Mouse (Mus musculus): Measurements from ENCODE around the gene Arap2.

Gene Arap2

DNA sequence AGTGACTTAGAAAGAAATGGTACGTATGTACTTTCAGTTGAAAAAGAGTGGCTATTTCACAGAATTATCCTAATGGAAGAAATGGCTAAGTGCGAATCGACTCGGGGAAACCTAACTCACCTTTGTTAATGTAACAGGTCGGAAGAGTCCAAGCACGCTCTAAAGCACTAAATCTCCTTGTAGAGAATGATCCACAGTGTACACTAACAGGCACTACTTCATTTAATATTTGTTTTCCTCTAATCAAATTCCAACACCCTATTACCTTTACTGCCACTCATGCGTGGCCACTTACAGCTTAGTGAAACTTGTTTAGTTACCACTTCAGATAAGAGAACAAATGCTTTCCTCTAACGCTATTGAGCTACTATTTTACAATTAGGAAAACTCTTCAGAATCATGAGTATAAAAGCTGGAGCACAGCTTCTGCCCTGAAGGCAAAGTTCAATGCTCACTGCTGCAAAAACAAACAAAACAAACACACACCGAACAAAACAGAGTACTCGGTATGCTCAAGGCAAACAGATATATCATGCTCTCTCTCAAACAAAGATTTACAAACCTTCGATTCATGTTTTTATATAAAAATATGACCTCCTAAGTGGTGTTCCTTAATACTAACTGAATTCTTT, 143.0 kb downstream of the Arap2 start:
- DNase-seq = no peak

DNA sequence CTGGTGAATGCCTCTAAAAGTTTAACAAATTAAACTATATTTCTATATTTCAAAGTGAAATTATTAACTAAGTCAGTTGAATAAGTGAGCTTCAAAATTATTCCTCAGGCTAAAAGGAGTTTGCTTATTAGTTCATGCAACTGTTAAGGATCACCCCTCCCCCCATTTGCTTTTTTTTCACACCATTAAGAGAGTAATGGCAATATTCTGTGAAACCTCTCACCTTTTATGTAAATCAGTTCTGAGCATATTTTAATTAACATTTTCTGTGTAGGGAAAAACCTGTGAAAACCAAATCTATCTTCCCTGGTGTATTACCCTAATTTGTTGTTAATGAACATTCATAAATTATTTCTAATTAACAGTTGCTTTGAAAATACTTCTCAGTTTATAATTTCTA, 147.7 kb downstream of the Arap2 start:
- DNase-seq = no peak

DNA sequence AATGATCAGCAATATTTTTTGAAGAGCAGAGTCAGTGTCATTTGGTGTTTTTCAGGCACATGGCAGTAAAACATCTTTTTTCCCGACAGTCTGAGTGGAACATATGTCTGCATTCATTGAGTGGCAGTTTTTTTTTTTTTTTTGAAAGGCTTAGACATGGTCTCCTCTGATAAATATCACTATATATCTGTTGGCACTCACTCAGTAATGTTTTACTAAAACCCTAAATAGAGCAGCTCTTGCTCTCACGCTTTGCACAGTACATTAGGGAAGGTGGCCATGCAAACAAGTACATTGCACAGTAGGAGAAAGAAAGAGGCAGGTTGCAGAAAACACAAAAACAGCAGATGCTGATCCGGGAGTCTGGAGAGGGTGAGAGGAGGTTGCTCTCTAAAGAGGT, 154.0 kb downstream of the Arap2 start:
- no peak for DNase-seq

DNA sequence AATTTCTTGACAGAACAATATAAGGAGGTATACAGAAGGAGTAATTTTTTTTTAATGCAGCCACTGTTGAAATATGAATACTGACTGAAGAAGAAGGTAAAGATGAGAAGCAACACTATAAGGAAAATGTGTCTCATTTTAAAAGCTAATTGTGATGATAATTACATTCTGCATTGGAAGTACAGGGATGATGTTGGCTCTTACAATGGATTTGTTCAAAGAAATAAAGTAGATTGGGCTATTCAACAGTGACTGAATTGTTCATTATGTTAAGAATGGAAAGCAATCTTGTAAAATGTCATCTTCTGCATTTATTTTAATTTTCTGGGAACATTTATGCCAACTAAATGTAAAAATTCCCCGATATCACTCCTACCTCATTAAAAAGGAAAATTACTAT, 178.6 kb downstream of the Arap2 start:
- DNase-seq = no peak

DNA sequence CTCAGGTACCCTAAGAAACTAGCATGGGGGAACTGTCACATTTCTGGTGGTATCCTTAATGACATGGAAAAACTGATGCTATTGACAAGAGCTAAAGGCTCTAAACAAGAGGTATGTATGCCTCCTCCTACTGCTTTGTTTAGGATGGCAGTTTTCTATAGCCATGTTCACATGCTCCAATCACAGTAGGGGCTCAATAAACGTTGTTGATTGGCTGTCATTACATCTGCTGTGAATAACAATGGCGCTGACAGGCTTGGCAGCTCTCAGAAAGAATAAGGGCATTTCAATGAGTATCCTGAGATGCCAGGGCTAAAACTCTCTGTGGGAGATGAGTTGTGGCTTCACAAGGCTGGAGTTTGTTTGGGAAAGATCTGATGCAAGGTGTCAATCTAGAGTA, 183.3 kb downstream of the Arap2 start:
- DNase-seq = no peak

DNA sequence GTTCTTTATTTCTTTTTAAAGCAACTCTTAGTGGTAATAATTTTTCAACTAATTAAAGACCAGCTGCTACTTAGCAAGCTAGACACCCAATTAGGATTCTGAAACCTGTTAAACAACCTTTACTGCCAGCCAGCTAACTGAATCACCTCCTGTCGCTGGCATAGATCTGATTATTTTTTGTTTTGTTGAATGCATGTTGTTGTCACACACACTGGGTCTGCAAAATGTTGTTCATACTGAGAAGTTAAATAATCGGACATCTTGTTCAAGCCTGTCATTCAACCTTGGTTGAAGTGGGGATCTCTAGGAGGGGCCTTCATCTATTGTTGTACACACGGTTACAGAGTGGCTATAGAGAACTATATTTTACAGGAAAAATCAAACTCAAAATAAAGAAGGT, 184.3 kb downstream of the Arap2 start:
- DNase-seq = no peak

DNA sequence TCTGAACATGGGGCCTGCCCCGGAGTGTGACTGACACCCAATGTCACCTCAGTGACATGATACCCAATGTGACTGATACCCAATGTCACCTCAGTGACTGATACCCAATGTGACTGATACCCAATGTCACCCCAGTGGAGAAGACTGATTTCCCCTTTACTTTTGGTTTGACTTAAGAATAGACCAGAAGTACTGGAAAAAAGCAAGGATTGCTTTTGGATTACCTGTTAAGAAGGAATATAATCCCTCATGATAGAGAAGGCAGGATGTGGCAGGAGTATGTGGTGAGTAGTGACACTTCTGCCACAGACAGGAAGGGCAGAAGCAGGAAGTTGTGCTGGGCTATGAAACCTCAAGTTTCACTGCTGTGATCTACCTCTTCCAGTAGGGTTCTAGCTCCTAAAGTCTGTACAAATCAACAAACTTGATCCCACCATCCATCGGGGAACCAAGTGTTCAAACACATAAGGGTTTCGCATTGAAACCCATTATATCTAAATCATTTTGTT, 191.6 kb downstream of the Arap2 start:
- DNase-seq = no peak
